Mouse (Mus musculus): ENCODE data around the gene Caml.
"Not testable (repeated sequence)": the region's sequence is repeated elsewhere in the genome, so short reads cannot be mapped to it uniquely, and the experiment has no call there.

Gene Caml

GRCm38 (mm10) chr13:55622156-55622648 lies 603 bp upstream of the Caml start:
- not testable (repeated sequence) for DNase-seq (ENCODE audit: low spot score)

GRCm38 (mm10) chr13:55634639-55635127 lies 11.9 kb downstream of the Caml start, which contains the start of gene Ddx46:
Gene Ddx46 (plus strand): TSS chr13:55635027.
- peak; percentile 81 for DNase-seq (ENCODE audit: low spot score)

GRCm38 (mm10) chr13:55635146-55635571 lies 12.4 kb downstream of the Caml start:
- peak; percentile 21 for DNase-seq (ENCODE audit: low spot score)

GRCm38 (mm10) chr13:55636185-55636983 lies 13.6 kb downstream of the Caml start:
- DNase-seq (ENCODE audit: low spot score): no peak

GRCm38 (mm10) chr13:55640480-55640879 lies 17.7 kb downstream of the Caml start:
- DNase-seq (ENCODE audit: low spot score): peak; percentile 81

- no peak for DNase-seq (ENCODE audit: low spot score)
Measured at GRCm38 (mm10) chr13:55644525-55644924, 21.7 kb downstream of the Caml start.

- DNase-seq (ENCODE audit: low spot score): no peak
Measured at GRCm38 (mm10) chr13:55650098-55650497, 27.3 kb downstream of the Caml start.

GRCm38 (mm10) chr13:55650980-55651379 lies 28.2 kb downstream of the Caml start:
- no peak for DNase-seq (ENCODE audit: low spot score)

GRCm38 (mm10) chr13:55668550-55668949 lies 45.7 kb downstream of the Caml start:
- DNase-seq (ENCODE audit: low spot score): peak; percentile 18

- no peak for DNase-seq (ENCODE audit: low spot score)
Measured at GRCm38 (mm10) chr13:55672711-55673110, 49.9 kb downstream of the Caml start.

GRCm38 (mm10) chr13:55677364-55677763 lies 54.6 kb downstream of the Caml start:
- no peak for DNase-seq (ENCODE audit: low spot score)

Data from adipocyte (in vitro differentiated cells).